Mouse (Mus musculus): ENCODE measurements around the gene A4galt. TPM values are rescaled to one million over a fixed set of nuclear protein-coding genes. Genes with fewer than 3 reads are reported as not detected.
"Not testable (repeated sequence)": the region's sequence is repeated elsewhere in the genome, so short reads cannot be mapped to it uniquely, and the experiment has no call there.

Gene A4galt
- polyA plus RNA-seq, 1 experiment, result 2.3 TPM

DNA sequence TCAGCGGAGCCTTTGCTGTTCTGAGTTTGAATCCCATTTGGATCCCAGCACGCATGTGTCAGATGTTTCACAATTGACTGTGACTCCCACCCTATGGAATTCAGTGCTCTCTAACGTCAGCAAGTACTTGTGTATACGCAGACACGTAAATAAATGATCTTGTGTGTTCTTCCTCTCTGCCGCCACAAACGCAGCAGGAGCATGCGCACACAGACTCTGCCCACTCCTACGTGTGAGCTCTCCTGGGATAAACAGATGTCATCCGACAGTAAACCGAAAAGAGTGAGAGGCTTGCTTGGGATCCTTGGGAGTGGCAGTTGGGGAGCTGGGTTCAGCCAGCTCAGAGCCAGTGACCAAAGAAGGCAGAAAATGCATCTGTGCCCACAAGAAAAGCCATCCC is 29.7 kb upstream of the A4galt start:
- no peaks in the 10 kb centered on the region; the same call in 1 of the 2 replicates for H3K4me1 ChIP-seq (ENCODE audit: control insufficient read depth, insufficient read depth, low read length)
- TF ChIP-seq POLR2A (IDR thresholded peaks at IDR 0.05; ENCODE audit: control insufficient read depth, low read depth, low read length) (no peak), CTCF (IDR thresholded peaks at IDR 0.05; ENCODE audit: control insufficient read depth, insufficient read depth, insufficient replicate concordance, low read depth, low read length) (no peak)
- H3K4me3 ChIP-seq (ENCODE audit: control insufficient read depth, low read depth, low read length), result no peak overlapping the region
- H3K27me3 ChIP-seq (ENCODE audit: control insufficient read depth, insufficient read depth, low read length), result no peaks in the 10 kb centered on the region
- no peak overlapping the region for H3K27ac ChIP-seq (ENCODE audit: control insufficient read depth, insufficient read depth, low read depth, low read length)
- H3K36me3 ChIP-seq (ENCODE audit: control insufficient read depth, insufficient read depth, low read length), result no peaks in the 10 kb centered on the region

DNA sequence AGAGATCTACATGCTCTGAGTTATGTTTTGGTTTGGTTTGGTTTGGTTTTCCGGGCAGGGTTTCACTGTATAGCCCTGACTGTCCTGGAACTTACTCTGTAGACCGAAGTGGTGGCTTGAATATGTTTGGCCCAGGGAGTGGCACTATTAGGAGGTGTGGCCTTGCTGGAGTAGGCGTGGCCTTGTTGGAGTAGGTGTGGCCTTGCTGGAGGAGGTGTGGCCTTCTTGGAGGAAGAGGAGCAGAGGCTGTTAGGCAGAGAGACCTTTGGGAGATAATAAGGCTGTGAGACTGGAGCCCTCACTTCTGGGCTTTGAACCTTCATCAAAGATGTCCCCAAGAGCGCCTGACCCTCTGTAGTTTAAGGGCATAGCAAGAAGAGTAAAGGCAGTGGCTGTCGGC is 27.0 kb upstream of the A4galt start:
- Histone ChIP-seq H3K36me3 (ENCODE audit: control insufficient read depth, insufficient read depth, low read length) (no peaks in the 10 kb centered on the region), H3K27ac (ENCODE audit: control insufficient read depth, insufficient read depth, low read depth, low read length) (no peak overlapping the region), H3K27me3 (ENCODE audit: control insufficient read depth, insufficient read depth, low read length) (no peaks in the 10 kb centered on the region), H3K4me1 (ENCODE audit: control insufficient read depth, insufficient read depth, low read length) (no peaks in the 10 kb centered on the region), H3K4me3 (ENCODE audit: control insufficient read depth, low read depth, low read length) (no peak overlapping the region)
- TF ChIP-seq POLR2A (IDR thresholded peaks at IDR 0.05; ENCODE audit: control insufficient read depth, low read depth, low read length), result no peak
- no peak for TF ChIP-seq CTCF (IDR thresholded peaks at IDR 0.05; ENCODE audit: control insufficient read depth, insufficient read depth, insufficient replicate concordance, low read depth, low read length)

DNA sequence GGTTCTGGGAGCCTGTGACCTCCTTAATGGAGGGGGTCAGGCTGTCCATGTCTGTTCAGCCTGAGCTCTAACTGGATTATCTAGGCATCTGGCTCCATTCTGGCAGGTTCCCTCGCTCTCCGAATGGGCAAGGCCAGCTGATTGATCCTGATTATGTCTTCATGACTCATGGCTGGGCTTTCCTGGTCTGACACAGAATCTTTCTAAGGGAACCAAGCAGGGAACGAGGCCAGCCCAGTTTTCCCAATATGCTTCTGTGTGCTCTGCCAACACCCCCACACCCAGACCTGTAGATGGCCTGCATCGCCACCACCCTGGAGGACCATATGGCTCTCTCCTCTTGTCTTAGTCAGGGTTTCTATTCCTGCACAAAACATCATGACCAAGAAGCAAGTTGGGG is 25.9 kb upstream of the A4galt start:
- Histone ChIP-seq H3K27ac (ENCODE audit: control insufficient read depth, insufficient read depth, low read depth, low read length) (no peak overlapping the region), H3K36me3 (ENCODE audit: control insufficient read depth, insufficient read depth, low read length) (no peaks in the 10 kb centered on the region), H3K27me3 (ENCODE audit: control insufficient read depth, insufficient read depth, low read length) (no peaks in the 10 kb centered on the region), H3K4me3 (ENCODE audit: control insufficient read depth, low read depth, low read length) (no peak overlapping the region), H3K4me1 (ENCODE audit: control insufficient read depth, insufficient read depth, low read length) (no peaks in the 10 kb centered on the region)
- TF ChIP-seq POLR2A (IDR thresholded peaks at IDR 0.05; ENCODE audit: control insufficient read depth, low read depth, low read length) (no peak), CTCF (IDR thresholded peaks at IDR 0.05; ENCODE audit: control insufficient read depth, insufficient read depth, insufficient replicate concordance, low read depth, low read length) (no peak)

DNA sequence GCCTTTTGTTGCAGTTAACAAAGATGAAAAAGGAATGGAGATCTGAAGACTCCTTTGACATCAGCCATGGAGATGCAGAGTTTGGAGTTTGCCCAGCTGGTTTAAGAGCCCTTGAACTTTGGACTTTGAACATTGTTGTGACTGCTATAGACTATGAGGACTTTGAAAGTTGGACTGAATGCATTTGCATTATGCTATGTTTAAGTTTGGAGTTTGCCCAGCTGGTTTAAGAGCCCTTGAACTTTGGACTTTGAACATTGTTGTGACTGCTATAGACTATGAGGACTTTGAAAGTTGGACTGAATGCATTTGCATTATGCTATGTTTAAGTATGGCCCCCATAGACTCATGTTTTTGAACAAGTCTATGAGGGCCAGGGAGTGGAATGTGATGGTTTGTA is 22.7 kb upstream of the A4galt start:
- not testable (repeated sequence) for H3K4me3 ChIP-seq (ENCODE audit: control insufficient read depth, low read depth, low read length); H3K36me3 ChIP-seq (ENCODE audit: control insufficient read depth, insufficient read depth, low read length); H3K27ac ChIP-seq (ENCODE audit: control insufficient read depth, insufficient read depth, low read depth, low read length); H3K27me3 ChIP-seq (ENCODE audit: control insufficient read depth, insufficient read depth, low read length); H3K4me1 ChIP-seq (ENCODE audit: control insufficient read depth, insufficient read depth, low read length)

DNA sequence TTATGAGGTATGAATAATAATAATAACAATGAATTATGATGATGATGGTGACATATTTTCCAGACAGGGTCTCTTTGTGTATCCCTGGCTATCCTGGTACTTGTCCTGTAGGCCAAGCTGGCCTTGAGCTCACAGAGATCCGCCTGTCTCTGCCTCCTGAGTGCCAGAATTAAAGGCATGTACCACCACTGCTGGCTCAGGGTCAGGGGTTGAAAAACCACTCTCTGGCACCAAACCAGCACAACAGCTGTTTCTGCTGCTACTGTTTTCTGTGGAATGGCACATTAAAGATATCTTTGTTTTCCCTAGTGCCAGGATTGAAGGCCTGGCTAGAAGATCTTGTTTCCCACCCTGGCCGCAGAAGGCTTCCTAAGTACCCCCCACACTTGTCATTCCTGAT is 21.4 kb upstream of the A4galt start:
- Histone ChIP-seq H3K27me3 (ENCODE audit: control insufficient read depth, insufficient read depth, low read length) (no peaks in the 10 kb centered on the region), H3K4me1 (ENCODE audit: control insufficient read depth, insufficient read depth, low read length) (no peaks in the 10 kb centered on the region), H3K27ac (ENCODE audit: control insufficient read depth, insufficient read depth, low read depth, low read length) (no peak overlapping the region), H3K36me3 (ENCODE audit: control insufficient read depth, insufficient read depth, low read length) (no peaks in the 10 kb centered on the region), H3K4me3 (ENCODE audit: control insufficient read depth, low read depth, low read length) (no peak overlapping the region)
- TF ChIP-seq CTCF (IDR thresholded peaks at IDR 0.05; ENCODE audit: control insufficient read depth, insufficient read depth, insufficient replicate concordance, low read depth, low read length) (no peak), POLR2A (IDR thresholded peaks at IDR 0.05; ENCODE audit: control insufficient read depth, low read depth, low read length) (no peak)

DNA sequence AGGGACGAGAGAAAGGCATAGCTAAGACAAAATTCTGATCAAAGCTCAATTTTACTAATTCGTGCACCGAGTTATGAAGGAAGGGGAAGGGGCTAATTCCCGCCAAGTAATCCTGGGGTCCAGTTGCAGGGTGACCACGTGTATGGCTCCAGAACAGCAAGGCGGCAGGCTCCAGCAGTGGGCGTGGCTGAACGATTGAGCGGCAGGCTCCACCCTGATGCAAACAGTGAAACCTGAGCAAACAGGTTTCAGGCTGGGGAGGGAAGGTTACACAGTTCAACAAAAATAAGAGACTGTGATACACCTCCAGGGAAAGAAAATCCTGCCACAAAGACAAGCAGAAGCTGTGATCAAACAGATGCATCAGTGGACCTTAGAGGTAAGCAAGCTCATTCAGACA is 19.6 kb upstream of the A4galt start:
- not testable (repeated sequence) for H3K36me3 ChIP-seq (ENCODE audit: control insufficient read depth, insufficient read depth, low read length); H3K4me3 ChIP-seq (ENCODE audit: control insufficient read depth, low read depth, low read length); H3K27ac ChIP-seq (ENCODE audit: control insufficient read depth, insufficient read depth, low read depth, low read length); H3K4me1 ChIP-seq (ENCODE audit: control insufficient read depth, insufficient read depth, low read length); H3K27me3 ChIP-seq (ENCODE audit: control insufficient read depth, insufficient read depth, low read length)

DNA sequence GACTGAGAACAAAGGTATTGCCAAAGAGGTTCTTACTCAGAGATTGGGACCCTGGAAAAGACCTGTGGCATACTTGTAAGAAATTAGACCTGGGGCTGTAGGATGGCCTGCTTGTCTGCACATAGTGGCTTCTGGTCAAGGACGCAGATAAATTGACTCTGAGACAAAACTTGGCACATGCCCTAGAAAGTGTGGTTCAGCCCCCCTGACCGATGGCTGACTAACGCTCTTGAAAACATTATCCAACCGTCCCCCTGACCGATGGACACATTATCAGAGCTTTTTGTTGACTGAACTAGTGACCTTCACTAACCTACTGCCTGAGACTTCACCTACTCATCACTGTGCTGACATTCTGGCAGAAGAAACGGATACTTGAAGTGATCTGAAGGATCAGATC is 18.4 kb upstream of the A4galt start:
- H3K4me1 ChIP-seq (ENCODE audit: control insufficient read depth, insufficient read depth, low read length); H3K27me3 ChIP-seq (ENCODE audit: control insufficient read depth, insufficient read depth, low read length); H3K4me3 ChIP-seq (ENCODE audit: control insufficient read depth, low read depth, low read length); H3K27ac ChIP-seq (ENCODE audit: control insufficient read depth, insufficient read depth, low read depth, low read length); H3K36me3 ChIP-seq (ENCODE audit: control insufficient read depth, insufficient read depth, low read length): not testable (repeated sequence)

DNA sequence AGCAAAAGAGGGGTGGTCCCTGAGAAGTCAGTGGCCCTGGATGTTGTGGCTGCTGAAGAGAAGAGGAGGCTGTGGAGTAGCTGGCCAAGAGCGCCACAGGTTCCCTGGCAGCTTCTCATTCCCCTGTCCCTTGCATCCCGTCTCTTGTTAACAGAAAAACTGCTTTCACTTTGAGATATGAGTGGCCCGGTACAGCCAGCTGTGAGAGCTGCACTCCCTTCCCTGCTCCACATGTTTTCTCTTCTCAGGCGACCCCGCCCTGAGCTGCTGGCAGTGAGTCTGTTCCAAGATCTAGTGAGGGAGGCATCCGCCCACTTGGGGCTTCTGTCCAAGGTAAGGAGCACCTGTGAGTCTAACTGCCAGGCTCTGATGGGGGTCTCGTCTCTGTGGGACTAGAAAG is 16.9 kb upstream of the A4galt start:
- H3K4me3 ChIP-seq (ENCODE audit: control insufficient read depth, low read depth, low read length); H3K4me1 ChIP-seq (ENCODE audit: control insufficient read depth, insufficient read depth, low read length); H3K36me3 ChIP-seq (ENCODE audit: control insufficient read depth, insufficient read depth, low read length); H3K27me3 ChIP-seq (ENCODE audit: control insufficient read depth, insufficient read depth, low read length); H3K27ac ChIP-seq (ENCODE audit: control insufficient read depth, insufficient read depth, low read depth, low read length): not testable (repeated sequence)

DNA sequence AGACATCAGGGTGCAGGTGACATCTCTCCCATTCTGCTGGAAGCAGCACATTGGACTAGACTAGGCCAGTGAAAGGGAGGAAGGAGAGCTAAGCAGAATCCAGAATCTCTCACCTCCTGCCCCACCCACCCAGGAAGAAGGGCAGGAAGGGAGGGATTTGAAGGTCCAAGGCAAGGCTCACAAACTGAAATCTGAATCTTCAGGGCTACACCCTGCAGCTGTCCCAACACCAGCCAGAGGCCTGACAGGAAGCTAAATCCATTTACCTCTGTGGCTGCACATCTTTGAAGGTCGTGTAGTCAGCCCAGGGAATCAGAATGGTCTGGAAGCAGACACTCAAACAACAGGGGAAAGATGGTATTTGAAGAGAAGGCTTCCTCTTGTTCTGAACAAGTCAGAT is 13.7 kb upstream of the A4galt start:
- Histone ChIP-seq H3K27me3 (ENCODE audit: control insufficient read depth, insufficient read depth, low read length) (no peaks in the 10 kb centered on the region), H3K4me1 (ENCODE audit: control insufficient read depth, insufficient read depth, low read length) (no peaks in the 10 kb centered on the region), H3K4me3 (ENCODE audit: control insufficient read depth, low read depth, low read length) (no peak overlapping the region), H3K36me3 (ENCODE audit: control insufficient read depth, insufficient read depth, low read length) (no peaks in the 10 kb centered on the region), H3K27ac (ENCODE audit: control insufficient read depth, insufficient read depth, low read depth, low read length) (no peak overlapping the region)
- no peak for TF ChIP-seq POLR2A (IDR thresholded peaks at IDR 0.05; ENCODE audit: control insufficient read depth, low read depth, low read length)
- TF ChIP-seq CTCF (IDR thresholded peaks at IDR 0.05; ENCODE audit: control insufficient read depth, insufficient read depth, insufficient replicate concordance, low read depth, low read length), result no peak
